Mouse (Mus musculus) CH12.LX (cell line): Measurements from ENCODE around the gene Cdh13.

ENCODE experiments used
- CHD1 ChIP-seq: IDR thresholded peaks from 2 replicates; pipeline ENCODE4 v1.6.1; 2012; ENCODE audit warnings: low read depth, low read length, improper control_type of control experiment, inconsistent platforms
- CHD2 ChIP-seq: IDR thresholded peaks from 2 replicates; pipeline ENCODE4 v1.6.1; 2011; ENCODE audit warnings: low read length, improper control_type of control experiment
- CTCF ChIP-seq, 2 experiments: IDR thresholded peaks in 1 of 2; conservative IDR thresholded peaks in 1 of 2; 2 replicates each; pipeline ENCODE4 v1.5.1; 2011 to 2012; ENCODE audit warnings: low read depth in 2 of 2, low read length in 2 of 2, improper control_type of control experiment in 1 of 2, inconsistent platforms in 1 of 2, mild to moderate bottlenecking in 1 of 2, moderate library complexity in 1 of 2
- EP300 ChIP-seq: IDR thresholded peaks from 2 replicates; pipeline ENCODE4 v1.6.1; 2011; ENCODE audit warnings: low read length, improper control_type of control experiment
- GABPA ChIP-seq: IDR thresholded peaks from 2 replicates; pipeline ENCODE4 v1.6.1; 2012; ENCODE audit warnings: low read depth, low read length, improper control_type of control experiment, inconsistent platforms; ENCODE audit not compliant: insufficient replicate concordance
- KAT2A ChIP-seq: IDR thresholded peaks from 2 replicates; pipeline ENCODE4 v1.6.1; 2012; ENCODE audit warnings: low read length, improper control_type of control experiment, inconsistent platforms; ENCODE audit not compliant: insufficient replicate concordance
- MAFK ChIP-seq: IDR thresholded peaks from 2 replicates; pipeline ENCODE4 v1.6.1; 2011; ENCODE audit warnings: low read length, improper control_type of control experiment; ENCODE audit not compliant: insufficient replicate concordance
- MAX ChIP-seq: IDR thresholded peaks from 2 replicates; pipeline ENCODE4 v1.6.1; 2011; ENCODE audit warnings: low read length, improper control_type of control experiment
- MXI1 ChIP-seq: IDR thresholded peaks from 2 replicates; pipeline ENCODE4 v1.6.1; 2011; ENCODE audit warnings: mild to moderate bottlenecking, low read depth, low read length, improper control_type of control experiment
- POLR2A ChIP-seq: IDR thresholded peaks from 2 replicates; pipeline ENCODE4 v1.6.1; 2011; ENCODE audit warnings: low read depth, mild to moderate bottlenecking, improper control_type of control experiment, low read length
- TBP ChIP-seq: conservative IDR thresholded peaks from 2 replicates; pipeline ENCODE4 v1.6.1; 2011; ENCODE audit warnings: low read depth, low read length, improper control_type of control experiment
- UBTF ChIP-seq: IDR thresholded peaks from 2 replicates; pipeline ENCODE4 v1.6.1; 2012; ENCODE audit warnings: low read depth, mild to moderate bottlenecking, inconsistent platforms, low read length, improper control_type of control experiment, moderate library complexity
- USF1 ChIP-seq: IDR thresholded peaks from 2 replicates; pipeline ENCODE4 v1.6.1; 2014; ENCODE audit warnings: low read depth, mild to moderate bottlenecking, inconsistent platforms, low read length, improper control_type of control experiment
- ZMIZ1 ChIP-seq: IDR thresholded peaks from 2 replicates; pipeline ENCODE4 v1.6.1; 2012; ENCODE audit warnings: low read depth, mild to moderate bottlenecking, inconsistent platforms, low read length, improper control_type of control experiment

DNA sequence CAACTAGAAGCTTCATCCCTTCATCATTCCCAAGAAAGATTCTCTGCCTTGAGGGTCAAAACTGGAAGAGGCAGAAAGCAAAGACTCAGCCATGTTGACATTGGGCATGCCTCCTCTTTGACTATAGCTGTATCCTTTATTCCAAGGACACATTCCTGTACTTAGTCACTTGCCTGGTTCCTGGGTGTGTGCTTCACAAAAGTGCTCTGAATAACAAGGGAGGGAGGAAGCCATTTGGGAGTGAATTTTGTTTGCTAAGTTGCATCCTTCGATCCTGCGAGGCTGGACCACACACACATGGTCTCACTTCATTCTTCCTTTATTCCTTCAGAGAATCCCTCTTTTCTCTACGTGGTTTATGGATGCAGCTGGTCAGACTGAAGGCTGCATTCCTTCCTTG lies 125.9 kb downstream of the Cdh13 start:
- TF ChIP-seq EP300 (no peak), TBP (no peak), POLR2A (no peak), MAX (no peak), CTCF (conservative IDR thresholded peaks at IDR 0.05 in 1 of 2, IDR thresholded peaks at IDR 0.05 in 1 of 2; ENCODE audit: low read depth in 2 of 2, low read length in 2 of 2) (no peak), CHD2 (no peak), MAFK (no peak), ZMIZ1 (no peak), USF1 (no peak), GABPA (no peak), KAT2A (no peak), CHD1 (no peak), MXI1 (no peak), UBTF (no peak)
